Comparison of ENCODE assay signal across 8 mouse cellular contexts in the genomic region with DNA sequence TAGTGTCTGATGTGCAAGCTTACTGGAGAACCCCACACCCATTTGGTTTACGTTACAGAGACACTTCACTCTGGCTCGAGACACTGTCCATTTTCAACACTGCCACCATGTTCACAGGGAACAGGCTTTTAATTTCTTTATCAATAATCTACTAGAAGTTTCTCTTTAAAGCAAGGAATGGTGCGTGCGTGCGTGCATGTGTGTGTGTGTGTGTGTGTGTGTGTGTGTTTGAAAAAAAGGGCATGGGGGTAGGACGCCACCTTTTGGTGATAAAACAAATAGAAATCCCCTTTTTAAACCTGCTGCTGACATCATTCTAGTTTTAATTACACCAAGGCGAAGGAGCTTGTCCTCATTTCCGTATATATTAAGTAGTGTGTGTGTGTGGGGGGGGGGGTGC. TPM values are rescaled to one million over a fixed set of nuclear protein-coding genes. Genes with fewer than 3 reads are reported as not detected.
A peak's percentile ranks its signal among the peaks of the same experiment; 100 is the strongest.
DNase-seq lines count a peak whose midpoint lies in the region; ATAC-seq lines count a peak whose summit lies in the region.

No protein-coding gene starts in this region.

- no peak overlapping the region for H3K27ac ChIP-seq in heart, embryonic 12.5 days (ENCODE audit: poor library complexity, severe bottlenecking)
- H3K27ac ChIP-seq in midbrain, embryonic 14.5 days (replicated peaks; ENCODE audit: low read depth, low read length) = no peak overlapping the region
- no peak overlapping the region for H3K27ac ChIP-seq in midbrain, embryonic 10.5 days (replicated peaks)

- no peaks in the 10 kb centered on the region for H3K27me3 ChIP-seq in heart, embryonic 12.5 days (replicated peaks)
- no peaks in the 10 kb centered on the region for H3K27me3 ChIP-seq in midbrain, embryonic 14.5 days (ENCODE audit: control insufficient read depth, insufficient read depth, low read length)
- H3K27me3 ChIP-seq in midbrain, embryonic 10.5 days (ENCODE audit: low read depth, poor library complexity, severe bottlenecking) = no peaks in the 10 kb centered on the region

- no peak overlapping the region for H3K4me2 ChIP-seq in heart, embryonic 12.5 days
- H3K4me2 ChIP-seq in midbrain, embryonic 14.5 days (ENCODE audit: low read length) = no peak overlapping the region

- no peak overlapping the region for H3K4me3 ChIP-seq in heart, embryonic 12.5 days
- H3K4me3 ChIP-seq in midbrain, embryonic 14.5 days (replicated peaks; ENCODE audit: low read depth, low read length) = no peak overlapping the region
- no peak overlapping the region for H3K4me3 ChIP-seq in midbrain, embryonic 10.5 days

- no peak for ATAC-seq in heart, embryonic 12.5 days (ENCODE audit: insufficient number of reproducible peaks, low FRiP score)
- no peak for ATAC-seq in midbrain, embryonic 14.5 days (ENCODE audit: low FRiP score, low TSS enrichment)

- no peak overlapping the region for H3K9ac ChIP-seq in heart, embryonic 12.5 days
- no peak overlapping the region for H3K9ac ChIP-seq in midbrain, embryonic 14.5 days (replicated peaks; ENCODE audit: low read length)

- peaks cover 15% of the 10 kb centered on the region for H3K36me3 ChIP-seq in heart, embryonic 12.5 days
- no peaks in the 10 kb centered on the region for H3K36me3 ChIP-seq in midbrain, embryonic 14.5 days (ENCODE audit: control insufficient read depth, insufficient read depth, low read length)
- H3K36me3 ChIP-seq in midbrain, embryonic 10.5 days = peaks cover 18% of the 10 kb centered on the region

- peaks cover 7% of the 10 kb centered on the region for H3K9me3 ChIP-seq in heart, embryonic 12.5 days (replicated peaks)
- H3K9me3 ChIP-seq in midbrain, embryonic 14.5 days (ENCODE audit: control insufficient read depth, low read length) = no peaks in the 10 kb centered on the region
- peaks cover 10% of the 10 kb centered on the region; the same call in 1 of the 2 replicates for H3K9me3 ChIP-seq in midbrain, embryonic 10.5 days (replicated peaks)

- peaks cover 9% of the 10 kb centered on the region; the same call in 1 of the 2 replicates for H3K4me1 ChIP-seq in heart, embryonic 12.5 days (replicated peaks)
- no peaks in the 10 kb centered on the region for H3K4me1 ChIP-seq in midbrain, embryonic 14.5 days (ENCODE audit: control insufficient read depth, insufficient read depth, low read length)
- peaks cover 12% of the 10 kb centered on the region for H3K4me1 ChIP-seq in midbrain, embryonic 10.5 days

- intact Hi-C loops in heart, postnatal 10 days (cut with DNase I) = no loop called here

- DNase-seq in heart, postnatal 10 days = peak; percentile 34 to 57
- DNase-seq in midbrain, embryonic 14.5 days = peak; percentile 61
- no peak for DNase-seq in midbrain, embryonic 10.5 days (ENCODE audit: low spot score)
- peak; percentile 68 for DNase-seq in NIH3T3 (ENCODE audit: low read depth)
- peak; percentile 57 for DNase-seq in induced T-regulatory cell, adult 2 months (ENCODE audit: low read depth)
- DNase-seq in ovary, postnatal 36 days (ENCODE audit: low spot score) = no peak
- no peak for DNase-seq in frontal cortex, postnatal 10 days (ENCODE audit: low spot score in 2 of 2)

- WGBS in heart, embryonic 12.5 days = 63% methylated on average over 8 of the region's 8 CpGs
- 56% methylated on average over 8 of the region's 8 CpGs for WGBS in midbrain, embryonic 14.5 days
- WGBS in midbrain, embryonic 10.5 days = 68% methylated on average over 8 of the region's 8 CpGs

RNA-seq across cellular contexts. Expression of a gene that starts 2.8 kb away (rescaled TPM):
- total RNA-seq in heart, postnatal 10 days (2021) = 10 to 100 TPM; 52.4 to 60.6 TPM
- polyA plus RNA-seq in heart, embryonic 12.5 days (2016; fragmentation: Nextera tagmentation; extraction: Ambion mirVana) = 91.1 and 94.2 TPM in 2 replicates
- 77.5 and 89.2 TPM in 2 replicates for polyA plus RNA-seq in midbrain, embryonic 14.5 days (2014; fragmentation: Nextera tagmentation; extraction: Ambion mirVana)
- polyA plus RNA-seq in midbrain, embryonic 10.5 days (2016; fragmentation: Nextera tagmentation; extraction: Ambion mirVana) = 63.7 and 75.4 TPM in 2 replicates

Comparison
In these comparisons a context has a peak if more than half of its experiments do, and no peak if none do; other contexts are left out.
1. DNase-seq: peak in heart, postnatal 10 days (2 of 2), midbrain, embryonic 14.5 days (single experiment), NIH3T3 (single experiment) and induced T-regulatory cell, adult 2 months (single experiment); none in midbrain, embryonic 10.5 days (single experiment), ovary, postnatal 36 days (single experiment) and frontal cortex, postnatal 10 days (0 of 2).